In the genomic region with DNA sequence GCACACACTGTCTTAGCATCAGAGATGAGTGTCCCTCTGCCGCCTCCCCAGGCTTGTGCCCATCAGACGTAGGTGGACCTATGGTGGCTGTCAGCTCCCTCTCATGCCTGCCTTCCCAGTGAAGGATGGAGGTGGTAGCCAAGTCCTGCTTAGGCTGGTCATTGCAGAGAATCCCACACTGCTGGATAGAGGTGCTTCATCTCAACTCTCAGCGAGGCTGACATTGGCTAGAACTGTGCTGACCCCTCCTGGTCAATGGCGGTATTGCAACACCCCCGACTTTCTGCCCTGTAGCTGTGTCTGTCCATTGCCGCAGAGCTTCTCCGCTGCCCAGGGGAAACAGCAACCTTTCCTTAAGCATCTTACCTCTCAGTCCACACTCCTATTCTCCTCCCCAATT, we compare ENCODE assay signal across 8 mouse cellular contexts. TPM values are rescaled to one million over a fixed set of nuclear protein-coding genes. Genes with fewer than 3 reads are reported as not detected.
DNase-seq lines count a peak whose midpoint lies in the region; ATAC-seq and TF ChIP-seq lines count a peak whose summit lies in the region.

No protein-coding gene starts in this region.

- intact Hi-C loops in heart, postnatal 25 days (cut with DNase I) = loop anchor here (1.0 to 5.0 kb wide), 4 partner anchors 51 to 385 kb away; no protein-coding TSS in a partner anchor

- in situ Hi-C loops in CH12.LX (cut with MboI; ENCODE audit: low pct_ligation_motif_present, low pct_unique_long_range_greater_than_20kb, low sequenced_read_pairs) = loop anchor here (25.0 kb wide), 2 partner anchors 300 to 375 kb away; no protein-coding TSS in a partner anchor

- peak; percentile 98 for TF ChIP-seq RAD21 in CH12.LX (IDR thresholded peaks at IDR 0.05; ENCODE audit: low read depth, low read length)

- no peak for TF ChIP-seq EP300 in CH12.LX (IDR thresholded peaks at IDR 0.05; ENCODE audit: low read length)

- dilution Hi-C loops in CH12.LX (cut with MboI; ENCODE audit: extremely low pct_ligation_motif_present, extremely low pct_unique_long_range_greater_than_20kb, low sequenced_read_pairs) = no loop called here

- H3K4me1 ChIP-seq in CH12.LX (ENCODE audit: control insufficient read depth in 1 of 2, insufficient read depth in 2 of 2) = no peaks in the 10 kb centered on the region
- peaks cover 9% of the 10 kb centered on the region for H3K4me1 ChIP-seq in forebrain, embryonic 12.5 days
- H3K4me1 ChIP-seq in lung, embryonic 14.5 days (ENCODE audit: insufficient read depth) = no peaks in the 10 kb centered on the region

- TF ChIP-seq CTCF in CH12.LX (conservative IDR thresholded peaks at IDR 0.05 in 1 of 2, IDR thresholded peaks at IDR 0.05 in 1 of 2; ENCODE audit: low read depth in 2 of 2, low read length in 2 of 2) = peak; percentile 97 to 100
- peak; percentile 100 for TF ChIP-seq CTCF in lung, embryonic 14.5 days (IDR thresholded peaks at IDR 0.05; ENCODE audit: low read depth)

- H3K27ac ChIP-seq in CH12.LX (ENCODE audit: insufficient read depth, low read depth) = no peak overlapping the region
- H3K27ac ChIP-seq in forebrain, embryonic 12.5 days = no peak overlapping the region
- H3K27ac ChIP-seq in lung, embryonic 14.5 days (ENCODE audit: low read depth) = no peak overlapping the region

- WGBS in forebrain, embryonic 12.5 days = 8% methylated on average over 7 of the region's 7 CpGs
- 19% methylated on average over 7 of the region's 7 CpGs for WGBS in lung, embryonic 14.5 days

- H3K27me3 ChIP-seq in CH12.LX (replicated peaks) = peaks cover 96% of the 10 kb centered on the region
- peaks cover 53% of the 10 kb centered on the region for H3K27me3 ChIP-seq in forebrain, embryonic 12.5 days
- H3K27me3 ChIP-seq in lung, embryonic 14.5 days (ENCODE audit: insufficient read depth, low read length) = no peaks in the 10 kb centered on the region

- no peak overlapping the region for H3K4me2 ChIP-seq in CH12.LX (ENCODE audit: insufficient read depth, low read depth, poor library complexity, severe bottlenecking)
- H3K4me2 ChIP-seq in forebrain, embryonic 12.5 days = no peak overlapping the region
- H3K4me2 ChIP-seq in lung, embryonic 14.5 days = no peak overlapping the region

- no peak overlapping the region for H3K4me3 ChIP-seq in CH12.LX (replicated peaks in 1 of 3; ENCODE audit: low read depth in 2 of 3, low read length in 2 of 3, poor library complexity in 1 of 3)
- no peak overlapping the region for H3K4me3 ChIP-seq in forebrain, embryonic 12.5 days (replicated peaks)
- H3K4me3 ChIP-seq in lung, embryonic 14.5 days (ENCODE audit: low read depth, low read length) = no peak overlapping the region

- TF ChIP-seq POLR2A in CH12.LX (IDR thresholded peaks at IDR 0.05; ENCODE audit: low read depth, low read length) = no peak

- peak; percentile 71 for DNase-seq in CH12.LX (ENCODE audit: extremely low read depth)
- DNase-seq in c-Kit-negative CD71-positive TER-119-positive erythroid progenitor cells, embryonic 14.5 days (ENCODE audit: low read depth, low spot score) = peak; percentile 56
- peak; percentile 72 for DNase-seq in heart, postnatal 25 days (ENCODE audit: low spot score)
- peak; percentile 95 for DNase-seq in layer of hippocampus, adult 11-12 months (ENCODE audit: low spot score)
- DNase-seq in lung, embryonic 14.5 days = peak; percentile 95
- peak; percentile 78 for DNase-seq in testis, postnatal 14 days (ENCODE audit: low spot score)

- H3K79me2 ChIP-seq in CH12.LX (replicated peaks; ENCODE audit: control insufficient read depth, extremely low read depth, insufficient read depth, poor library complexity, severe bottlenecking) = no peaks in the 10 kb centered on the region

- H3K36me3 ChIP-seq in CH12.LX (replicated peaks in 1 of 2; ENCODE audit: control insufficient read depth in 1 of 2, insufficient read depth in 1 of 2, low read length in 1 of 2) = no peaks in the 10 kb centered on the region
- H3K36me3 ChIP-seq in forebrain, embryonic 12.5 days (replicated peaks) = no peaks in the 10 kb centered on the region
- no peaks in the 10 kb centered on the region; the same call in 1 of the 2 replicates for H3K36me3 ChIP-seq in lung, embryonic 14.5 days (ENCODE audit: insufficient read depth)

- no peak overlapping the region for H3K9ac ChIP-seq in CH12.LX (ENCODE audit: insufficient read depth, low read depth)
- no peak overlapping the region for H3K9ac ChIP-seq in forebrain, embryonic 12.5 days
- H3K9ac ChIP-seq in lung, embryonic 14.5 days = no peak overlapping the region

- peak; percentile 69 for ATAC-seq in forebrain, embryonic 12.5 days (ENCODE audit: low FRiP score)
- peak; percentile 50 for ATAC-seq in lung, embryonic 14.5 days (ENCODE audit: insufficient read depth)
- ATAC-seq in neutrophil, adult 5-6 weeks (ENCODE audit: extremely low read depth, insufficient number of reproducible peaks, low FRiP score, poor library complexity, severe bottlenecking) = peak; percentile 62

- H3K9me3 ChIP-seq in CH12.LX (replicated peaks; ENCODE audit: low read length) = no peaks in the 10 kb centered on the region
- no peaks in the 10 kb centered on the region for H3K9me3 ChIP-seq in forebrain, embryonic 12.5 days
- H3K9me3 ChIP-seq in lung, embryonic 14.5 days (ENCODE audit: low read depth, low read length) = no peaks in the 10 kb centered on the region

TF ChIP-seq in CH12.LX, 34 proteins besides CTCF, POLR2A, EP300 and RAD21:
- TF ChIP-seq ZC3H11A (IDR thresholded peaks at IDR 0.05; ENCODE audit: low read depth, low read length) (peak; percentile 82), NELFE (IDR thresholded peaks at IDR 0.05; ENCODE audit: low read depth, low read length) (peak; percentile 31; the same call in 1 of the 2 replicates), UBTF (IDR thresholded peaks at IDR 0.05; ENCODE audit: low read depth, low read length) (no peak), IRF4 (IDR thresholded peaks at IDR 0.05; ENCODE audit: low read depth, low read length) (peak; percentile 33; the same call in 1 of the 2 replicates), BHLHE40 (IDR thresholded peaks at IDR 0.05; ENCODE audit: low read depth, low read length) (peak; percentile 15; the same call in 1 of the 2 replicates), SMC3 (IDR thresholded peaks at IDR 0.05; ENCODE audit: low read depth, low read length) (peak; percentile 95), TBP (conservative IDR thresholded peaks at IDR 0.05; ENCODE audit: low read depth, low read length) (no peak), ZKSCAN1 (IDR thresholded peaks at IDR 0.05; ENCODE audit: borderline replicate concordance, low read depth, low read length) (no peak), MAX (IDR thresholded peaks at IDR 0.05; ENCODE audit: low read length) (no peak), MXI1 (IDR thresholded peaks at IDR 0.05; ENCODE audit: low read depth, low read length) (no peak)

RNA-seq across cellular contexts. Expression of gene Pef1, which starts 15.1 kb away (rescaled TPM):
- 31.4 and 32.5 TPM in 2 replicates for total RNA-seq in CH12.LX (2012; rRNA removed)
- 26.2 and 26.5 TPM in 2 replicates for total RNA-seq in CH12.LX (2014; rRNA removed)
- polyA plus RNA-seq in CH12.LX (2012; ENCODE audit: insufficient read length, low read depth) = 34.2 and 38.6 TPM in 2 replicates
- 60.4 and 61.4 TPM in 2 replicates for polyA plus RNA-seq in forebrain, embryonic 12.5 days (2016; fragmentation: Nextera tagmentation; extraction: Ambion mirVana)
- total RNA-seq in heart, postnatal 25 days (2021) = 10 to 100 TPM; 34.7 to 36.6 TPM
- polyA plus RNA-seq in lung, embryonic 14.5 days (2014; fragmentation: Nextera tagmentation; extraction: Ambion mirVana) = 68.9 and 69.4 TPM in 2 replicates
- 21.9 and 22.7 TPM in 2 replicates for total RNA-seq in neutrophil, adult 5-6 weeks (2017)

RNA-seq across cellular contexts. Expression of gene Col16a1, which starts 39.7 kb away (rescaled TPM):
- 0.13 TPM in 1 of 2 replicates, not detected in the other for total RNA-seq in CH12.LX (2012; rRNA removed)
- not detected in 2 replicates for total RNA-seq in CH12.LX (2014; rRNA removed)
- polyA plus RNA-seq in CH12.LX (2012; ENCODE audit: insufficient read length, low read depth) = not detected in 2 replicates
- 10.8 and 14.8 TPM in 2 replicates for polyA plus RNA-seq in forebrain, embryonic 12.5 days (2016; fragmentation: Nextera tagmentation; extraction: Ambion mirVana)
- 1 to 10 TPM; 9.1 to 9.3 TPM for total RNA-seq in heart, postnatal 25 days (2021)
- polyA plus RNA-seq in lung, embryonic 14.5 days (2014; fragmentation: Nextera tagmentation; extraction: Ambion mirVana) = 55.7 and 59.5 TPM in 2 replicates
- total RNA-seq in neutrophil, adult 5-6 weeks (2017) = not detected in 2 replicates

RNA-seq across cellular contexts. Expression of gene Hcrtr1, which starts 51.9 kb away (rescaled TPM):
- total RNA-seq in CH12.LX (2012; rRNA removed) (not detected in 2 replicates), CH12.LX (2014; rRNA removed) (not detected in 2 replicates)
- polyA plus RNA-seq in CH12.LX (2012; ENCODE audit: insufficient read length, low read depth) = not detected in 2 replicates
- polyA plus RNA-seq in forebrain, embryonic 12.5 days (2016; fragmentation: Nextera tagmentation; extraction: Ambion mirVana) = 0.10 TPM in 1 of 2 replicates, not detected in the other
- total RNA-seq in heart, postnatal 25 days (2021) = not detected
- 0.14 and 0.39 TPM in 2 replicates for polyA plus RNA-seq in lung, embryonic 14.5 days (2014; fragmentation: Nextera tagmentation; extraction: Ambion mirVana)
- total RNA-seq in neutrophil, adult 5-6 weeks (2017) = not detected in 2 replicates

Comparison
In these comparisons a context has a peak if more than half of its experiments do, and no peak if none do; other contexts are left out.
1. RNA of gene Col16a1, which starts 39.7 kb away (total RNA-seq): 9.1 to 9.3 TPM in heart, postnatal 25 days; 0.13 TPM in CH12.LX and not detected in neutrophil, adult 5-6 weeks; every median in the first group is over 4 times any median in the second.
2. Peak in every context shown above with its lines, with median percentiles within 50 percentile points of each other: DNase-seq and ATAC-seq.